Mouse (Mus musculus): ENCODE data around the gene Slc10a4.
"Not testable (repeated sequence)": the region's sequence is repeated elsewhere in the genome, so short reads cannot be mapped to it uniquely, and the experiment has no call there.

The Slc10a4 gene

GRCm38 (mm10) chr5:73011806-73012205 lies 5.1 kb downstream of the Slc10a4 start:
- in situ Hi-C loops (cut with MboI; ENCODE audit: low pct_unique_long_range_greater_than_20kb in 1 of 2, low sequenced_read_pairs in 2 of 2, unreplicated experiment in 1 of 2), result not testable (repeated sequence)

- in situ Hi-C loops (cut with MboI; ENCODE audit: low pct_unique_long_range_greater_than_20kb in 1 of 2, low sequenced_read_pairs in 2 of 2, unreplicated experiment in 1 of 2), result not testable (repeated sequence)
Observed at GRCm38 (mm10) chr5:73012884-73013610, 6.4 kb downstream of the Slc10a4 start.

GRCm38 (mm10) chr5:73013611-73014287 lies 7.1 kb downstream of the Slc10a4 start:
- in situ Hi-C loops (cut with MboI; ENCODE audit: low pct_unique_long_range_greater_than_20kb in 1 of 2, low sequenced_read_pairs in 2 of 2, unreplicated experiment in 1 of 2), result not testable (repeated sequence)

- in situ Hi-C loops (cut with MboI; ENCODE audit: low pct_unique_long_range_greater_than_20kb in 1 of 2, low sequenced_read_pairs in 2 of 2, unreplicated experiment in 1 of 2), result no loop called here
Observed at GRCm38 (mm10) chr5:73014745-73015144, 8.1 kb downstream of the Slc10a4 start.

GRCm38 (mm10) chr5:73023801-73024200 lies 17.1 kb downstream of the Slc10a4 start:
- in situ Hi-C loops (cut with MboI; ENCODE audit: low pct_unique_long_range_greater_than_20kb in 1 of 2, low sequenced_read_pairs in 2 of 2, unreplicated experiment in 1 of 2), result no loop called here

GRCm38 (mm10) chr5:73028646-73029045 lies 22.0 kb downstream of the Slc10a4 start:
- in situ Hi-C loops (cut with MboI; ENCODE audit: low pct_unique_long_range_greater_than_20kb in 1 of 2, low sequenced_read_pairs in 2 of 2, unreplicated experiment in 1 of 2), result no loop called here

- in situ Hi-C loops (cut with MboI; ENCODE audit: low pct_unique_long_range_greater_than_20kb in 1 of 2, low sequenced_read_pairs in 2 of 2, unreplicated experiment in 1 of 2), result no loop called here
Observed at GRCm38 (mm10) chr5:73032481-73032880, 25.8 kb downstream of the Slc10a4 start.

GRCm38 (mm10) chr5:73044055-73044454 lies 37.4 kb downstream of the Slc10a4 start:
- in situ Hi-C loops (cut with MboI; ENCODE audit: low pct_unique_long_range_greater_than_20kb in 1 of 2, low sequenced_read_pairs in 2 of 2, unreplicated experiment in 1 of 2), result no loop called here

GRCm38 (mm10) chr5:73047651-73048245 lies 41.1 kb downstream of the Slc10a4 start:
- in situ Hi-C loops (cut with MboI; ENCODE audit: low pct_unique_long_range_greater_than_20kb in 1 of 2, low sequenced_read_pairs in 2 of 2, unreplicated experiment in 1 of 2), result no loop called here

- in situ Hi-C loops (cut with MboI; ENCODE audit: low pct_unique_long_range_greater_than_20kb in 1 of 2, low sequenced_read_pairs in 2 of 2, unreplicated experiment in 1 of 2), result no loop called here
Observed at GRCm38 (mm10) chr5:73053933-73054332, 47.2 kb downstream of the Slc10a4 start.

GRCm38 (mm10) chr5:73056457-73056856 lies 49.8 kb downstream of the Slc10a4 start:
- in situ Hi-C loops (cut with MboI; ENCODE audit: low pct_unique_long_range_greater_than_20kb in 1 of 2, low sequenced_read_pairs in 2 of 2, unreplicated experiment in 1 of 2), result no loop called here

GRCm38 (mm10) chr5:73056937-73057336 lies 50.3 kb downstream of the Slc10a4 start:
- in situ Hi-C loops (cut with MboI; ENCODE audit: low pct_unique_long_range_greater_than_20kb in 1 of 2, low sequenced_read_pairs in 2 of 2, unreplicated experiment in 1 of 2), result no loop called here

GRCm38 (mm10) chr5:73061506-73062155 lies 54.9 kb downstream of the Slc10a4 start:
- in situ Hi-C loops (cut with MboI; ENCODE audit: low pct_unique_long_range_greater_than_20kb in 1 of 2, low sequenced_read_pairs in 2 of 2, unreplicated experiment in 1 of 2), result no loop called here
